Mouse (Mus musculus): ENCODE results near the gene Lbh. TPM values are rescaled to one million over a fixed set of nuclear protein-coding genes. Genes with fewer than 3 reads are reported as not detected.
A peak's percentile ranks its signal among the peaks of the same experiment; 100 is the strongest.

Gene Lbh
- polyA plus RNA-seq, 1 experiment from 2014 or later, result 2.1 TPM

- no peaks in the 10 kb centered on the region for H3K27me3 ChIP-seq (replicated peaks; ENCODE audit: low read depth, poor library complexity, severe bottlenecking)
- H3K4me1 ChIP-seq, result peaks cover 40% of the 10 kb centered on the region
- no peak overlapping the region for H3K27ac ChIP-seq (replicated peaks)
- H3K9me3 ChIP-seq, result no peaks in the 10 kb centered on the region
- H3K4me3 ChIP-seq, result no peak overlapping the region
- no peaks in the 10 kb centered on the region for H3K36me3 ChIP-seq (replicated peaks)
- 75% methylated on average over 6 of the region's 6 CpGs for WGBS
- DNase-seq (ENCODE audit: low spot score), result no peak
Observed at GRCm38 (mm10) chr17:72951331-72951730, 33.2 kb downstream of the Lbh start.

- 71% methylated on average over 6 of the region's 6 CpGs for whole genome bisulfite sequencing
- no peaks in the 10 kb centered on the region for H3K36me3 ChIP-seq (replicated peaks)
- no peak overlapping the region for H3K4me3 ChIP-seq
- H3K9me3 ChIP-seq, result no peaks in the 10 kb centered on the region
- H3K27me3 ChIP-seq (replicated peaks; ENCODE audit: low read depth, poor library complexity, severe bottlenecking), result no peaks in the 10 kb centered on the region
- H3K4me1 ChIP-seq, result peaks cover 42% of the 10 kb centered on the region
- H3K27ac ChIP-seq (replicated peaks), result peak overlapping the region; percentile 30; the same call in 1 of the 2 replicates
- DNase-seq (ENCODE audit: low spot score), result no peak
Observed at GRCm38 (mm10) chr17:72953811-72954685, 35.9 kb downstream of the Lbh start.

GRCm38 (mm10) chr17:72955534-72955933 lies 37.4 kb downstream of the Lbh start:
- no peak overlapping the region for H3K4me3 ChIP-seq
- H3K27me3 ChIP-seq (replicated peaks; ENCODE audit: low read depth, poor library complexity, severe bottlenecking), result no peaks in the 10 kb centered on the region
- H3K27ac ChIP-seq (replicated peaks), result 0 out of 2 replicates have a peak overlapping the region, but pooled peaks have one; percentile 30
- peaks cover 55% of the 10 kb centered on the region for H3K4me1 ChIP-seq
- no peaks in the 10 kb centered on the region for H3K36me3 ChIP-seq (replicated peaks)
- no peak for DNase-seq (ENCODE audit: low spot score)
- no peaks in the 10 kb centered on the region for H3K9me3 ChIP-seq
- WGBS, result 57% methylated on average over 2 of the region's 2 CpGs

GRCm38 (mm10) chr17:72957016-72957415 lies 38.9 kb downstream of the Lbh start:
- Histone ChIP-seq H3K4me1 (peaks cover 50% of the 10 kb centered on the region), H3K36me3 (replicated peaks) (no peaks in the 10 kb centered on the region), H3K9me3 (no peaks in the 10 kb centered on the region), H3K27me3 (replicated peaks; ENCODE audit: low read depth, poor library complexity, severe bottlenecking) (no peaks in the 10 kb centered on the region), H3K4me3 (no peak overlapping the region), H3K27ac (replicated peaks) (no peak overlapping the region)
- DNase-seq (ENCODE audit: low spot score), result no peak
- WGBS, result 92% methylated on average over 6 of the region's 6 CpGs

- Histone ChIP-seq H3K9me3 (no peaks in the 10 kb centered on the region), H3K36me3 (replicated peaks) (no peaks in the 10 kb centered on the region), H3K4me3 (no peak overlapping the region), H3K27ac (replicated peaks) (no peak overlapping the region; the same call in 1 of the 2 replicates), H3K4me1 (peaks cover 34% of the 10 kb centered on the region), H3K27me3 (replicated peaks; ENCODE audit: low read depth, poor library complexity, severe bottlenecking) (no peaks in the 10 kb centered on the region)
- WGBS, result 86% methylated on average over 5 of the region's 5 CpGs
- DNase-seq (ENCODE audit: low spot score), result no peak
Observed at GRCm38 (mm10) chr17:72958886-72959285, 40.8 kb downstream of the Lbh start.

GRCm38 (mm10) chr17:72959497-72960039 lies 41.5 kb downstream of the Lbh start:
- Histone ChIP-seq H3K4me3 (no peak overlapping the region), H3K27me3 (replicated peaks; ENCODE audit: low read depth, poor library complexity, severe bottlenecking) (no peaks in the 10 kb centered on the region), H3K36me3 (replicated peaks) (no peaks in the 10 kb centered on the region), H3K9me3 (no peaks in the 10 kb centered on the region), H3K4me1 (peaks cover 27% of the 10 kb centered on the region), H3K27ac (replicated peaks) (no peak overlapping the region)
- DNase-seq (ENCODE audit: low spot score), result no peak
- WGBS, result 71% methylated on average over 5 of the region's 5 CpGs

- WGBS, result 93% methylated on average over 4 of the region's 4 CpGs
- H3K27ac ChIP-seq (replicated peaks), result no peak overlapping the region; the same call in 1 of the 2 replicates
- H3K36me3 ChIP-seq (replicated peaks), result no peaks in the 10 kb centered on the region
- no peak for DNase-seq (ENCODE audit: low spot score)
- H3K4me3 ChIP-seq, result no peak overlapping the region
- no peaks in the 10 kb centered on the region for H3K27me3 ChIP-seq (replicated peaks; ENCODE audit: low read depth, poor library complexity, severe bottlenecking)
- peaks cover 22% of the 10 kb centered on the region for H3K4me1 ChIP-seq
- H3K9me3 ChIP-seq, result no peaks in the 10 kb centered on the region
Observed at GRCm38 (mm10) chr17:72960243-72960642, 42.1 kb downstream of the Lbh start.

- 84% methylated on average over 2 of the region's 2 CpGs for WGBS
- no peaks in the 10 kb centered on the region for H3K9me3 ChIP-seq
- peaks cover 22% of the 10 kb centered on the region for H3K4me1 ChIP-seq
- no peak overlapping the region for H3K4me3 ChIP-seq
- no peaks in the 10 kb centered on the region for H3K36me3 ChIP-seq (replicated peaks)
- H3K27ac ChIP-seq (replicated peaks), result no peak overlapping the region
- H3K27me3 ChIP-seq (replicated peaks; ENCODE audit: low read depth, poor library complexity, severe bottlenecking), result no peaks in the 10 kb centered on the region
- no peak for DNase-seq (ENCODE audit: low spot score)
Observed at GRCm38 (mm10) chr17:72960873-72961272, 42.8 kb downstream of the Lbh start.

- Histone ChIP-seq H3K4me1 (peaks cover 33% of the 10 kb centered on the region), H3K4me3 (no peak overlapping the region), H3K36me3 (replicated peaks) (no peaks in the 10 kb centered on the region), H3K9me3 (no peaks in the 10 kb centered on the region), H3K27ac (replicated peaks) (no peak overlapping the region), H3K27me3 (replicated peaks; ENCODE audit: low read depth, poor library complexity, severe bottlenecking) (no peaks in the 10 kb centered on the region)
- no peak for DNase-seq (ENCODE audit: low spot score)
- WGBS, result 91% methylated on average over 8 of the region's 8 CpGs
Observed at GRCm38 (mm10) chr17:72961953-72962630, 44.0 kb downstream of the Lbh start.

GRCm38 (mm10) chr17:72965687-72966086 lies 47.6 kb downstream of the Lbh start:
- Histone ChIP-seq H3K36me3 (replicated peaks) (no peaks in the 10 kb centered on the region), H3K4me3 (no peak overlapping the region), H3K9me3 (no peaks in the 10 kb centered on the region), H3K4me1 (peaks cover 25% of the 10 kb centered on the region), H3K27ac (replicated peaks) (peak overlapping the region; percentile 48; the same call in 1 of the 2 replicates), H3K27me3 (replicated peaks; ENCODE audit: low read depth, poor library complexity, severe bottlenecking) (no peaks in the 10 kb centered on the region)
- 81% methylated on average over 5 of the region's 5 CpGs for WGBS
- DNase-seq (ENCODE audit: low spot score), result no peak

GRCm38 (mm10) chr17:72966091-72966531 lies 48.0 kb downstream of the Lbh start:
- Histone ChIP-seq H3K36me3 (replicated peaks) (no peaks in the 10 kb centered on the region), H3K27ac (replicated peaks) (peak overlapping the region; percentile 48), H3K4me3 (no peak overlapping the region), H3K4me1 (peaks cover 26% of the 10 kb centered on the region), H3K9me3 (no peaks in the 10 kb centered on the region), H3K27me3 (replicated peaks; ENCODE audit: low read depth, poor library complexity, severe bottlenecking) (no peaks in the 10 kb centered on the region)
- DNase-seq (ENCODE audit: low spot score), result peak; percentile 39
- 44% methylated on average over 5 of the region's 5 CpGs for WGBS

GRCm38 (mm10) chr17:72966878-72967277 lies 48.8 kb downstream of the Lbh start:
- H3K27me3 ChIP-seq (replicated peaks; ENCODE audit: low read depth, poor library complexity, severe bottlenecking), result no peaks in the 10 kb centered on the region
- no peaks in the 10 kb centered on the region for H3K36me3 ChIP-seq (replicated peaks)
- H3K4me1 ChIP-seq, result peaks cover 26% of the 10 kb centered on the region
- H3K4me3 ChIP-seq, result no peak overlapping the region
- 30% methylated on average over 3 of the region's 3 CpGs for WGBS
- H3K27ac ChIP-seq (replicated peaks), result no peak overlapping the region
- DNase-seq (ENCODE audit: low spot score), result no peak
- H3K9me3 ChIP-seq, result no peaks in the 10 kb centered on the region

Data from embryonic facial prominence, embryonic 10.5 days (tissue).